Comparison of ENCODE assay signal across 8 mouse cellular contexts in genomic region chr12:69458170-69458841, GRCm38 (mm10).
A peak's percentile ranks its signal among the peaks of the same experiment; 100 is the strongest.
DNase-seq lines count a peak whose midpoint lies in the region; ATAC-seq and TF ChIP-seq lines count a peak whose summit lies in the region.

No protein-coding gene starts in this region.

- H3K4me3 ChIP-seq in olfactory bulb, adult 2 months (ENCODE audit: insufficient read depth, low read depth, low read length): no peak overlapping the region
- no peak overlapping the region for H3K4me3 ChIP-seq in midbrain, embryonic 10.5 days

- H3K27ac ChIP-seq in olfactory bulb, adult 2 months (ENCODE audit: insufficient read depth, low read depth, low read length): peak overlapping the region; percentile 90
- H3K27ac ChIP-seq in midbrain, embryonic 10.5 days (replicated peaks): no peak overlapping the region

- DNase-seq in gastrocnemius, adult 18-20 months (ENCODE audit: low spot score): peak; percentile 55
- DNase-seq in gastrocnemius, postnatal 10 days: no peak
- peak; percentile 74 for DNase-seq in right cerebral cortex, adult 18-20 months
- DNase-seq in right cerebral cortex, postnatal 14 days: no peak
- peak; percentile 49 for DNase-seq in kidney, adult 9 months
- no peak for DNase-seq in midbrain, embryonic 10.5 days (ENCODE audit: low spot score)

- peaks cover 22% of the 10 kb centered on the region for H3K4me1 ChIP-seq in olfactory bulb, adult 2 months (ENCODE audit: control insufficient read depth, insufficient read depth, low read length)
- H3K4me1 ChIP-seq in midbrain, embryonic 10.5 days: peaks cover 20% of the 10 kb centered on the region

- H3K9me3 ChIP-seq in midbrain, embryonic 10.5 days (replicated peaks): no peaks in the 10 kb centered on the region

- ATAC-seq in common myeloid progenitor, adult 5-6 weeks (replicated peaks; ENCODE audit: low read depth, poor library complexity, severe bottlenecking): peak; percentile 67; the same call in 1 of the 2 replicates

- no peak for TF ChIP-seq CTCF in olfactory bulb, adult 2 months (IDR thresholded peaks at IDR 0.05; ENCODE audit: insufficient read depth, low read depth, low read length)

- no peaks in the 10 kb centered on the region for H3K36me3 ChIP-seq in midbrain, embryonic 10.5 days

- TF ChIP-seq POLR2A in olfactory bulb, adult 2 months (IDR thresholded peaks at IDR 0.05; ENCODE audit: insufficient read depth, low read depth, low read length): no peak

- 20% methylated on average over 14 of the region's 14 CpGs for WGBS in olfactory bulb, adult 2 months
- 82% methylated on average over 14 of the region's 14 CpGs for WGBS in midbrain, embryonic 10.5 days

- H3K27me3 ChIP-seq in midbrain, embryonic 10.5 days (ENCODE audit: low read depth, poor library complexity, severe bottlenecking): no peaks in the 10 kb centered on the region

Comparison
In these comparisons a context has a peak if more than half of its experiments do, and no peak if none do; other contexts are left out.
1. DNase-seq: peak in gastrocnemius, adult 18-20 months (single experiment), right cerebral cortex, adult 18-20 months (single experiment) and kidney, adult 9 months (single experiment); none in gastrocnemius, postnatal 10 days (single experiment), right cerebral cortex, postnatal 14 days (single experiment) and midbrain, embryonic 10.5 days (single experiment).